Mouse (Mus musculus): ENCODE data around the gene Il17rc.

The Il17rc gene

GRCm38 (mm10) chr6:113457952-113458534 is 13.2 kb upstream of the Il17rc start, which contains the start of gene Il17re:
Il17re (plus strand) TSS chr6:113458484.
- DNase-seq, result peak; percentile 64

DNA sequence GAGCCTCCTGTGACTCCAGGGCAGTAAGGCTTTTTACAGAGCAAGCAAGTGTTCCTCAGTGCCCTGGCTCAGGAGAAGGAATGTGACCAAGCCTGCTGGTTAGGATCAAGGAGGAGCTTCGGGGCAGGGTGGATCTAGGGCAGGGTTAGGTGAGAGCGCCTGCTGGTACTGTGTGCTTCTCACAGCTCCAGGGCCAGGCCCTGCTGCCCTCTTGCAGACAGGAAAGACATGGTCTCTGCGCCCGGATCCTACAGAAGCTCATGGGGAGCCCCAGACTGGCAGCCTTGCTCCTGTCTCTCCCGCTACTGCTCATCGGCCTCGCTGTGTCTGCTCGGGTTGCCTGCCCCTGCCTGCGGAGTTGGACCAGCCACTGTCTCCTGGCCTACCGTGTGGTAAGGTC is 12.6 kb upstream of the Il17rc start:
- peak; percentile 36 for DNase-seq

DNA sequence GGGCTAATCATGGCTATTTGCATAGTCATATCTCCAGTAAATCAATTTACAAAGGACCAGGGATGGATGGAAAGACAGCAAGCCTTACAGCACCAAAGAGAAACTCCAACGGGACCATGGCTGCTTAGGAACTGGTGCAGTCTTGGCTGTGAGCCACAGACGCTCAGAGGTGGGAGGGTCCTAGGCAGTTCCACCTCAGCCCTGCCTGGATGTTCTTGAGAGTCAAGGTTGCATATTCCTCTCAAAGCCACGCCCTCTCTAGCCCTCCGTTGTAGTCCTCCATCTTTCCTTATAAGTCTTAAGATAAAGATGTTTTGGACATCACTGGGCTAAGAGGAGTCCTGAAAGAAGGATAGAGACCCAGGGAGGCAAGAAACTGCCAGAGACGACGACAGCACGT is 7.2 kb upstream of the Il17rc start:
- no peak for DNase-seq

GRCm38 (mm10) chr6:113465602-113466001 is 5.6 kb upstream of the Il17rc start:
- DNase-seq, result no peak

GRCm38 (mm10) chr6:113468512-113468911 is 2.7 kb upstream of the Il17rc start:
- no peak for DNase-seq

GRCm38 (mm10) chr6:113469021-113469420 is 2.2 kb upstream of the Il17rc start:
- peak; percentile 86 for DNase-seq

- peak; percentile 72 for DNase-seq
These were observed 1.8 kb upstream of the Il17rc start for GRCm38 (mm10) chr6:113469432-113469831.

- DNase-seq, result no peak
These were observed 834 bp downstream of the Il17rc start for GRCm38 (mm10) chr6:113472061-113472460.

GRCm38 (mm10) chr6:113473246-113473645 is 2.0 kb downstream of the Il17rc start:
- no peak for DNase-seq

DNA sequence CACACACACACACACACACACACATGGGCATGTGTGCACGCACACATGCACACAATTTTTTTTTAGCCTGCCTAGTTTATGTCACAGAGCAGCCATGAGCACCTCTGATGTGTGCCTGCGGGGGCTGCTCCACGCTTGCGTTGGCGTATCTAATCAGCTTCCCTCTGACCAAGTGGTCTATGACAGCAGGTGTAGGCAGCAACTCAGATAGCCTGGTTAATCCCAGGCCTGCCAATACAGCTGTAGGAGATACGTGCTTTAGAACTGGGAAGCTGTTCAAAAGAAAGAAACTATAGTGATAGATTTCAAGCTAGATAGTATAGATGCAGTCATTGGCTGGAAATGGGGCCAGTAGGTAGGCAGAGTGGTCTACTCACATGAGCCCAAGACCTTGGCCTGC is 2.5 kb downstream of the Il17rc start:
- DNase-seq, result no peak

- no peak for DNase-seq
These were observed 6.1 kb downstream of the Il17rc start for GRCm38 (mm10) chr6:113477353-113477752.

DNA sequence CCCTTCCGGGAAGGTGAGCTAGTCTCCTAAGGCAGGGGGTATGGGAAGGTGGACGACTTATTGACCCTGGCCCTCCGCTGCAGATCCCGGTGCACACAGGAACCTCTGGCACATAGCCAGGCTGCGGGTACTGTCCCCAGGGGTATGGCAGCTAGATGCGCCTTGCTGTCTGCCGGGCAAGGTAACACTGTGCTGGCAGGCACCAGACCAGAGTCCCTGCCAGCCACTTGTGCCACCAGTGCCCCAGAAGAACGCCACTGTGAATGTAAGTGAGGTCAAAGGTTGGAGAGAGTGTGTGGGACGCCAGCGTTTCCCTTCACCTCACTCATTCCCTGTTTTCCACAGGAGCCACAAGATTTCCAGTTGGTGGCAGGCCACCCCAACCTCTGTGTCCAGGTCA is 7.7 kb downstream of the Il17rc start:
- DNase-seq, result no peak

DNA sequence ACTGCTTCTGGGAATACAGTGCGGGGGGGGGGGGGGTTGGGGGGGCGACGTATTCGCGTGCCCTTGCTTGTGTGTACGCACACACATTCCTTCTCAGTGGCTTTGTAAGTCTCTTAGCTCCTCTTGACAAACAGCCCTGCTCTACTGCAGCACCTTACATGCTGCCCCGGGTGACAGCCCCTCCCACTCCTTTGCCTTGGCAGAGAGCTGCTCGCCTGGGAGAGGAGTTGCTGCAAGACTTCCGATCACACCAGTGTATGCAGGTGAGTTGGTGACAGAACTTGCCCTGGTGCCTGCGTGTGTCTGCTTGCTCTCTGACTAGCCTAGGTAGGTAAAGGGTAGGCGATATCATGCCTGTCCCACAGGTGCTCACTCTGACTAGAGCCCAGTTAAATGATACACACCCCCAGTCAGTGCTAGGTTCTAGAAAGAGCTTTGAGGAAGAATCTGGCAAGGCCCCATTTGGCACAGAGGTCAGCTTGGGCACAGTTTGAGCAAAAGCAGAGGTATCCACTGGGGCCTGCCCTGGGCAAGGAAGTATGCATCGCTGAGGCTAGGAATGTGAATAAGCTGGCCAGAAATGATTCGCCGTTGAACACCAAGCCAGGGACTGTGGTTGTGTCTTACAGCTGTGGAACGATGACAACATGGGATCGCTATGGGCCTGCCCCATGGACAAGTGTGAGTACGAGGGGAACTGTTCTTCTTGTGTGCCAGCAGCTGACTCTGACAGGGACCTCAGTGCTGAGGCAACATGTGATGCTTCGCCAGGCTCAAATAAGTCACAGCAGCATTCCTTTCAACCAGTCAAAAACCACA is 9.5 kb downstream of the Il17rc start:
- DNase-seq, result no peak

DNA sequence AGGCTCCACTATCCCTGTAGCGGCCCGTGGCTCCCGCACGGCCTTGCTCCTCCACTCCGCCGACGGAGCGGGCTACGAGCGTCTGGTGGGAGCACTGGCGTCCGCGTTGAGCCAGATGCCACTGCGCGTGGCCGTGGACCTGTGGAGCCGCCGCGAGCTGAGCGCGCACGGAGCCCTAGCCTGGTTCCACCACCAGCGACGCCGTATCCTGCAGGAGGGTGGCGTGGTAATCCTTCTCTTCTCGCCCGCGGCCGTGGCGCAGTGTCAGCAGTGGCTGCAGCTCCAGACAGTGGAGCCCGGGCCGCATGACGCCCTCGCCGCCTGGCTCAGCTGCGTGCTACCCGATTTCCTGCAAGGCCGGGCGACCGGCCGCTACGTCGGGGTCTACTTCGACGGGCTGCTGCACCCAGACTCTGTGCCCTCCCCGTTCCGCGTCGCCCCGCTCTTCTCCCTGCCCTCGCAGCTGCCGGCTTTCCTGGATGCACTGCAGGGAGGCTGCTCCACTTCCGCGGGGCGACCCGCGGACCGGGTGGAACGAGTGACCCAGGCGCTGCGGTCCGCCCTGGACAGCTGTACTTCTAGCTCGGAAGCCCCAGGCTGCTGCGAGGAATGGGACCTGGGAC is 11.4 kb downstream of the Il17rc start:
- DNase-seq, result peak; percentile 39

DNA sequence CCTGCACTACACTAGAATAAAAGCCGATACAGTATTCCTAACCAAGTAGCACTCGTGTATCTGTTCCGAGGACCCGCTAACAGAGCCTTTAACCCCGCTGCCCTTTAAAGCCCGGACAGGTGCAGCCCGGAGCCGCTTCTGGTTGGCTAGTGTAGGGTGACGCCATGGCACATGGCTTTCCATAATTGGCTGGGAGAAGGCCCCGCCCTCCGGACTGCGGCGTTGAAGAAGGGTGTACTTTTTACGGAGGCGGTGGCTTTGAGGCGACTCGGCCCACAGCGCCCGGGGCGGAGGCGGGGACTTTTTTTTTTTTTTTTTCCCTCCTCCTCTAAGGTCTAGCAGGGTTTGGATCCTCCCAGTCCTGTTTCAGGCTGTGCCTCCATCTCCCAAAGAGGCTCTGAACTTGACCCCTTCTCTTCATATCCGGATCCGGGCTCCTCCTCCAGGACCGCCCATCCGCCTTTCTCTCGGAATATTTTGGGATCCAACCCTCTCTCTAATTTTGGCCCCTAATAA is 11.9 kb downstream of the Il17rc start, which contains the start of gene Creld1:
Gene Creld1 (plus strand): TSS at position 198 of the 516 bp plus-strand sequence.
- DNase-seq, result peak; percentile 91

GRCm38 (mm10) chr6:113483729-113484128 is 12.5 kb downstream of the Il17rc start:
- no peak for DNase-seq

DNA sequence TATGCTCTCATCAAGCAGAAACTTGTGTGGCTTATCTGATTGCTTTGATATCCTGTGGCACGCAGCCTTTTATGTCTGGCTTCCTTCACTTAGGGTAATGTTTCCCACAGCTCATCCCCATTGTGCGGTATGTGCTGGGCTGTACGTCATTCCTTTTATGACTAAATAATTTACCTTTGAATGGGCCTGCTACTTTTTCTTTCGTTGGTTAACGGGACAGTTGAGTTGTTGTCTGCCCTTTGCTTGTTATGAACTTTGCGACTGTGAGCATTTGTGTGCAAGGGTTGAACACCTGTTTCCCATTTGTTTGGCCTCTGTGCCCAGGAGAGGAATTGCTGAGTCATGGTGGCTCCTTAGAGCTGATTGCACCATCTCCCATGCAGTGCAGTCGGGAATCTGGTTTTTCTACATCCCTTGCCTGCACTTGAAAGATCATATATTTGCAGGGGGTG is 15.9 kb downstream of the Il17rc start:
- DNase-seq, result peak; percentile 33

- no peak for DNase-seq
These were observed 18.2 kb downstream of the Il17rc start for GRCm38 (mm10) chr6:113489410-113489809.

GRCm38 (mm10) chr6:113492101-113492864 is 21.1 kb downstream of the Il17rc start:
- no peak for DNase-seq

- DNase-seq, result peak; percentile 88
These were observed 23.1 kb downstream of the Il17rc start for GRCm38 (mm10) chr6:113494258-113494788.

DNA sequence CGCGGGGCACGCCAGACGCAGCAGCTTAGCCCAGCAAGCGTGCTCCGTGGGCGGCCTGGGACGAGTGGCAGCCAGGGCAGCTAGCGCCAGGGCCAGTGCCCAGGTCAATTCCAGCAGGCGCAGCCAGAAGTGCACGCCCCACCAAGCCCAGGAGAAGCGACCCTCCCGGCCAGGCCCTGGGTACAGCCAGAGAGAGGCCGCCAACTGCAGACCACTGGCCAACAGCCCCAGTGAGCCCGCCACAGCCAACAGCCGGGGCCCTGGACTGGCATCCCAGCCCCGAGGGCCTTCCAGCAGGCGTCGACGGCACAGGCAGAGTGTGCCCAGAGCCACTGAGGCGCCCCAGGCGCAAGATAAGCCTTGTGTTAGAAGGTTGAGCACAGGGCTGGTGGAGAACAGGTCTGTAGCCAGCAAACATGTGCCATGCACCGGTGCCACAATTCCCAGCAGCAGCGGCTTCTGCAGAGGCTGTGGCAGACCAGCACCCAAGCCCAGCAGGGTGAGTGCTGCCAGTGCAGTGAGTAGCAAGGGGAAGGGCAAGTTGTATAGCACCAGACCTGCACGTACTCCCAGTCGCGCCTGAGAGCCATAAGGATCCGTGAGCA is 23.9 kb downstream of the Il17rc start:
- DNase-seq, result no peak

- no peak for DNase-seq
These were observed 28.1 kb downstream of the Il17rc start for GRCm38 (mm10) chr6:113499346-113499745.
